Mouse (Mus musculus) CH12.LX (cell line): Measurements from ENCODE around the gene Ngfr.

ENCODE experiments used
- CHD2 ChIP-seq: IDR thresholded peaks from 2 replicates; pipeline ENCODE4 v1.6.1; 2011; ENCODE audit warnings: low read length, improper control_type of control experiment
- CTCF ChIP-seq, 2 experiments: IDR thresholded peaks in 1 of 2; conservative IDR thresholded peaks in 1 of 2; 2 replicates each; pipeline ENCODE4 v1.5.1; 2011 to 2012; ENCODE audit warnings: low read depth in 2 of 2, low read length in 2 of 2, improper control_type of control experiment in 1 of 2, inconsistent platforms in 1 of 2, mild to moderate bottlenecking in 1 of 2, moderate library complexity in 1 of 2
- MAFK ChIP-seq: IDR thresholded peaks from 2 replicates; pipeline ENCODE4 v1.6.1; 2011; ENCODE audit warnings: low read length, improper control_type of control experiment; ENCODE audit not compliant: insufficient replicate concordance
- MXI1 ChIP-seq: IDR thresholded peaks from 2 replicates; pipeline ENCODE4 v1.6.1; 2011; ENCODE audit warnings: mild to moderate bottlenecking, low read depth, low read length, improper control_type of control experiment
- POLR2A ChIP-seq: IDR thresholded peaks from 2 replicates; pipeline ENCODE4 v1.6.1; 2011; ENCODE audit warnings: low read depth, mild to moderate bottlenecking, improper control_type of control experiment, low read length
- SMC3 ChIP-seq: IDR thresholded peaks from 2 replicates; pipeline ENCODE4 v1.6.1; 2011; ENCODE audit warnings: low read depth, low read length, improper control_type of control experiment

GRCm38 (mm10) chr11:95632474-95632873, 44.9 kb upstream of the Ngfr start:
- TF ChIP-seq MAFK (no peak), CTCF (conservative IDR thresholded peaks at IDR 0.05 in 1 of 2, IDR thresholded peaks at IDR 0.05 in 1 of 2; ENCODE audit: low read depth in 2 of 2, low read length in 2 of 2) (no peak), CHD2 (no peak), MXI1 (no peak), SMC3 (no peak), POLR2A (no peak)
